Mouse (Mus musculus): Measurements from ENCODE around the gene Gstm3. TPM values are rescaled to one million over a fixed set of nuclear protein-coding genes. Genes with fewer than 3 reads are reported as not detected.
"Not testable (repeated sequence)": the region's sequence is repeated elsewhere in the genome, so short reads cannot be mapped to it uniquely, and the experiment has no call there.

Gene Gstm3
- polyA plus RNA-seq, 1 experiment from 2014 or later: 0.25 TPM

- WGBS: 87% methylated on average over 3 of the region's 3 CpGs
- H3K4me2 ChIP-seq: no peak overlapping the region
- no peak overlapping the region for H3K27ac ChIP-seq
- H3K4me3 ChIP-seq: no peak overlapping the region
- H3K27me3 ChIP-seq (replicated peaks): no peaks in the 10 kb centered on the region
- H3K4me1 ChIP-seq: no peaks in the 10 kb centered on the region
- H3K9ac ChIP-seq: no peak overlapping the region
- ATAC-seq (replicated peaks): no peak
- H3K36me3 ChIP-seq (replicated peaks): no peaks in the 10 kb centered on the region
- no peaks in the 10 kb centered on the region for H3K9me3 ChIP-seq
Observed at GRCm38 (mm10) chr3:107998591-107998990, 29.5 kb upstream of the Gstm3 start.

DNA sequence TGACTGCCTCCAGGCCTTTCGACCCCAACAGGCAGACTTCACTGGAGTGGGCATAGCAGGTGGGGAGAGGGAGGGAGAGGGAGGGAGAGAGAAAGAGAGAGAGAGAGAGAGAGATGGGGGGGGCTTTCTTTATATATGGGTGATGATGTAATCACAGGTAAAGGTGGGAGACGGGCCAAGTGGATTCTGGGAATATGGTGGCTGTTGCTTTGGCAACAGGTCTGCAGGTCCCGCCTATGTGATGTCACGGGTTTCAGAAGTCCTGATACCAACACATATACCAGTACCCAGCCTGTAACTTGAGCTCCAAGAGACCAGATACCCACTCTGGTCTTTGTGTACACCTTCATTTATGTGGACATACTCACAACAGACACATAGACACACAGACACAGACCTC, 27.5 kb upstream of the Gstm3 start:
- Histone ChIP-seq H3K4me3 (no peak overlapping the region), H3K36me3 (replicated peaks) (no peaks in the 10 kb centered on the region), H3K27ac (no peak overlapping the region), H3K4me1 (no peaks in the 10 kb centered on the region), H3K9me3 (no peaks in the 10 kb centered on the region), H3K27me3 (replicated peaks) (no peaks in the 10 kb centered on the region), H3K9ac (no peak overlapping the region), H3K4me2 (no peak overlapping the region)
- 88% methylated on average over 4 of the region's 4 CpGs for WGBS
- no peak for ATAC-seq (replicated peaks)

- H3K4me3 ChIP-seq; H3K4me1 ChIP-seq; H3K27me3 ChIP-seq (replicated peaks); H3K9ac ChIP-seq; ATAC-seq (replicated peaks); H3K27ac ChIP-seq; H3K36me3 ChIP-seq (replicated peaks); H3K4me2 ChIP-seq; H3K9me3 ChIP-seq: not testable (repeated sequence)
- WGBS: 79% methylated on average over 2 of the region's 2 CpGs
Observed at GRCm38 (mm10) chr3:107995974-107996373, 26.9 kb upstream of the Gstm3 start.

GRCm38 (mm10) chr3:107986041-107986562, 17.0 kb upstream of the Gstm3 start, which contains the start of gene Gstm2:
TSS of gene Gstm2 (minus strand) at chr3:107986453.
- H3K9me3 ChIP-seq: no peaks in the 10 kb centered on the region
- H3K4me2 ChIP-seq: no peak within 1 kb of the TSS
- no peak within 1 kb of the TSS for H3K4me3 ChIP-seq
- no peaks in the 10 kb centered on the region for H3K27me3 ChIP-seq (replicated peaks)
- H3K4me1 ChIP-seq: no peaks in the 10 kb centered on the region
- H3K9ac ChIP-seq: no peak within 1 kb of the TSS
- H3K27ac ChIP-seq: no peak within 1 kb of the TSS
- 63% methylated on average over 8 of the region's 8 CpGs for WGBS
- H3K36me3 ChIP-seq (replicated peaks): no peaks in the 10 kb centered on the region
- no peak for ATAC-seq (replicated peaks)

DNA sequence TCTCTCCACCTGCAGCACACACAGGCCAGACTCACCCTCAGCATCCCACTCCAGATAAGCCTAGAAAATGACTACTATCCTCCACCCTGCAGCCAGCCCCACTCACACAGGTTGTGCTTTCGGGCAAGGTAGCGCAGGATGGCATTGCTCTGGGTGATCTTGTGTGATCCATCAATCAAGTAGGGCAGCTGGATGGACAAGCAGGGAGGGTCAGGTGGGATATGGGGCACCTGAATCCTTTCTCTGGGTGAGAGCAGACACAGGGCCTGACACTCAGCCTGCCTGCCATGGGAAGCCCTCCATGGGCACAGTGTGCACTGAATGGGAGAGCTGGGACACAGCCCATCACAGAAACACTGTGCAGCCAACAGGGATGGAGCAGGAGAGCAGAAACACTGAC, 16.1 kb upstream of the Gstm3 start:
- H3K9me3 ChIP-seq; H3K9ac ChIP-seq; H3K4me3 ChIP-seq; H3K4me1 ChIP-seq; H3K27me3 ChIP-seq (replicated peaks); ATAC-seq (replicated peaks); H3K27ac ChIP-seq; H3K36me3 ChIP-seq (replicated peaks); H3K4me2 ChIP-seq: not testable (repeated sequence)
- 97% methylated on average over 2 of the region's 2 CpGs for WGBS

- Histone ChIP-seq H3K4me1 (no peaks in the 10 kb centered on the region), H3K4me2 (no peak overlapping the region), H3K27ac (no peak overlapping the region), H3K4me3 (no peak overlapping the region), H3K9ac (no peak overlapping the region), H3K27me3 (replicated peaks) (no peaks in the 10 kb centered on the region), H3K9me3 (no peaks in the 10 kb centered on the region), H3K36me3 (replicated peaks) (no peaks in the 10 kb centered on the region)
- ATAC-seq (replicated peaks): no peak
- WGBS: 88% methylated on average over 5 of the region's 5 CpGs
Observed at GRCm38 (mm10) chr3:107984471-107984870, 15.4 kb upstream of the Gstm3 start.

- H3K4me2 ChIP-seq: no peak overlapping the region
- ATAC-seq (replicated peaks): no peak
- no peaks in the 10 kb centered on the region for H3K4me1 ChIP-seq
- no peak overlapping the region for H3K27ac ChIP-seq
- no peaks in the 10 kb centered on the region for H3K9me3 ChIP-seq
- H3K4me3 ChIP-seq: no peak overlapping the region
- WGBS: 71% methylated on average over 3 of the region's 3 CpGs
- no peaks in the 10 kb centered on the region for H3K27me3 ChIP-seq (replicated peaks)
- H3K9ac ChIP-seq: no peak overlapping the region
- no peaks in the 10 kb centered on the region for H3K36me3 ChIP-seq (replicated peaks)
Observed at GRCm38 (mm10) chr3:107983771-107984170, 14.7 kb upstream of the Gstm3 start.

GRCm38 (mm10) chr3:107982726-107983125, 13.6 kb upstream of the Gstm3 start:
- Histone ChIP-seq H3K4me3 (no peak overlapping the region), H3K9me3 (no peaks in the 10 kb centered on the region), H3K4me2 (no peak overlapping the region), H3K36me3 (replicated peaks) (no peaks in the 10 kb centered on the region), H3K9ac (no peak overlapping the region), H3K27ac (no peak overlapping the region), H3K4me1 (no peaks in the 10 kb centered on the region), H3K27me3 (replicated peaks) (no peaks in the 10 kb centered on the region)
- no peak for ATAC-seq (replicated peaks)
- 73% methylated on average over 6 of the region's 6 CpGs for WGBS

- Histone ChIP-seq H3K9me3 (no peaks in the 10 kb centered on the region), H3K9ac (no peak overlapping the region), H3K4me2 (no peak overlapping the region), H3K27me3 (replicated peaks) (no peaks in the 10 kb centered on the region), H3K4me3 (no peak overlapping the region), H3K36me3 (replicated peaks) (no peaks in the 10 kb centered on the region), H3K4me1 (no peaks in the 10 kb centered on the region), H3K27ac (no peak overlapping the region)
- WGBS: 61% methylated on average over 3 of the region's 3 CpGs
- ATAC-seq (replicated peaks): no peak
Observed at GRCm38 (mm10) chr3:107981261-107981660, 12.2 kb upstream of the Gstm3 start.

GRCm38 (mm10) chr3:107977691-107978090, 8.6 kb upstream of the Gstm3 start:
- ATAC-seq (replicated peaks): no peak
- Histone ChIP-seq H3K4me3 (no peak overlapping the region), H3K4me2 (no peak overlapping the region), H3K9me3 (no peaks in the 10 kb centered on the region), H3K4me1 (no peaks in the 10 kb centered on the region), H3K36me3 (replicated peaks) (no peaks in the 10 kb centered on the region), H3K27ac (no peak overlapping the region), H3K9ac (no peak overlapping the region), H3K27me3 (replicated peaks) (no peaks in the 10 kb centered on the region)
- WGBS: 87% methylated on average over 3 of the region's 3 CpGs

- 98% methylated on average over 1 of the region's 1 CpGs for WGBS
- Histone ChIP-seq H3K27ac (no peak overlapping the region), H3K9ac (no peak overlapping the region), H3K4me3 (no peak overlapping the region), H3K4me1 (no peaks in the 10 kb centered on the region), H3K4me2 (no peak overlapping the region), H3K36me3 (replicated peaks) (no peaks in the 10 kb centered on the region), H3K27me3 (replicated peaks) (no peaks in the 10 kb centered on the region), H3K9me3 (no peaks in the 10 kb centered on the region)
- ATAC-seq (replicated peaks): no peak
Observed at GRCm38 (mm10) chr3:107974237-107974636, 5.2 kb upstream of the Gstm3 start.

DNA sequence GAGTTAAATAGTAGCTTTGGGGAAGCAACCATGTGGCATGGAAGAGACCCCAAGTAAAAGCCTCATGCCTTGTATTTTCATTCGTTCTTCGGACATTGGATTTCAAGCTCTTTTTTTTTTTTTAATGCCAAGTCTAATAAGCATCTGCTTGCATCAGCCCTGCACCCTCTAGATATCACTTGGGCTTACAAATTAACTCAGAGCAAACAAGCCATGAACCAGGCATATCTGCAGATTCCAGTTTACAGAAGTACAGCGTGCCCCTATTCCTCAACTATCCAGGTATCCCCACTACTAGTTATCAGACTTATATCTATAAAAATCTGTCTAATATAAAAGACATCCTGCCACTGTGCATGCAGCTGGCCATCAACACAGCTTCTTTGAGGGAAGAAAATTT, 3.0 kb upstream of the Gstm3 start:
- Histone ChIP-seq H3K4me1 (no peaks in the 10 kb centered on the region), H3K9me3 (no peaks in the 10 kb centered on the region), H3K9ac (no peak overlapping the region), H3K36me3 (replicated peaks) (no peaks in the 10 kb centered on the region), H3K27me3 (replicated peaks) (no peaks in the 10 kb centered on the region), H3K4me3 (no peak overlapping the region), H3K27ac (no peak overlapping the region), H3K4me2 (no peak overlapping the region)
- ATAC-seq (replicated peaks): no peak
- 89% methylated on average over 3 of the region's 3 CpGs for whole genome bisulfite sequencing

DNA sequence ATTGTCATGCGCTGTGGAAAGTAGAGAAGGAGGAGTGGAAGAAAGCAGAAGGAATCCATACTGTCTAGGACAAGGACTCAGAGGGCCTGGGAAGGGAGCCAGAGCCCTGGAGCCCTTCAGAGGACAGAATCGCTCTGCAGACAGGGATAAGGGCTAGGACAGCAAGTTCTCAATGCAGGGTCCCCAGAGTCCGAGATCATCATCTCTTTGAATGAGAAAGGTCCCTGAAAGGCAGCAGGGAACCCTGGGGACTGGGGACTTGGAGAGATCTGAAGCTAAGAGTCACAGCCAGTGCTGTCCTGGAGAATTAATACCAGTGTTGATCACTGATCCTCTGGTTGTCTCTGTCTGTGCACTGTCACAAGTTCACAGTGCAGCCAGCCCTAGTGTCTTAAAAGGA, 2.0 kb upstream of the Gstm3 start:
- H3K4me2 ChIP-seq; H3K27me3 ChIP-seq (replicated peaks); H3K9ac ChIP-seq; H3K4me1 ChIP-seq; H3K36me3 ChIP-seq (replicated peaks); ATAC-seq (replicated peaks); H3K4me3 ChIP-seq; H3K27ac ChIP-seq; H3K9me3 ChIP-seq: not testable (repeated sequence)
- WGBS: 71% methylated on average over 3 of the region's 3 CpGs
